Mouse (Mus musculus) heart, adult 8-10 months (tissue): ENCODE data around the gene Apobec3. TPM values are rescaled to one million over a fixed set of nuclear protein-coding genes. Genes with fewer than 3 reads are reported as not detected.

ENCODE experiments used
- DNase-seq: peaks from one replicate; pipeline ENCODE4 v3.0.0; 2022; ENCODE audit warnings: low spot score
- total RNA-seq, 4 experiments: library from RNA; stranded (reverse); gene quantifications; 2 replicates each; pipeline ENCODE4 v1.2.4; 2022

Gene Apobec3
- total RNA-seq: 1 to 10 TPM; 7.2 to 8.4 (median 8.0) TPM

GRCm38 (mm10) chr15:79891436-79892212 is at the start of gene Apobec3:
Gene Apobec3 (plus strand): TSS chr15:79891659.
- DNase-seq: peak; percentile 73

GRCm38 (mm10) chr15:79842985-79843384 is 48.5 kb upstream of the Apobec3 start:
- DNase-seq: no peak

GRCm38 (mm10) chr15:79845986-79846385 is 45.5 kb upstream of the Apobec3 start:
- no peak for DNase-seq

GRCm38 (mm10) chr15:79847100-79847499 is 44.4 kb upstream of the Apobec3 start:
- peak; percentile 30 for DNase-seq

- DNase-seq: no peak
Observed at GRCm38 (mm10) chr15:79850143-79850542, 41.3 kb upstream of the Apobec3 start.

DNA sequence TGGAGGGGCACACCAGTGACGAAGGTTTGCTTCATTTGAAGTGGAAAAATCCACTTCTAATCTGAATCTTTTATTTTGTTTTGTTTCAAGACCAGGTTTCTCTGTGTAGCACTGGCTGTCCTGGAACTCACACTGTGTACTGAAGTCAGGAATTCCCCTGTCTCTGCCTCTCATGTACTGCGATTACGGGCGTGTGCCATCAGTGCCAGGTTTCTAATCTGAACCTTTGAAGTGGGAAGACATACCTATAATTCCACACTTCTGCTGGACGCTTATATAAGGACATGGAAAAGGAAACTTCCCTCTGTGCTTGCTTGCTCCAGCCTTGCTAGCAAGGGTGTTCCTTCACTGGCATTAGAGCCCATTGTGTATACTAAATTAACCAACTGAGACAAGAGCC is 32.5 kb upstream of the Apobec3 start:
- no peak for DNase-seq

DNA sequence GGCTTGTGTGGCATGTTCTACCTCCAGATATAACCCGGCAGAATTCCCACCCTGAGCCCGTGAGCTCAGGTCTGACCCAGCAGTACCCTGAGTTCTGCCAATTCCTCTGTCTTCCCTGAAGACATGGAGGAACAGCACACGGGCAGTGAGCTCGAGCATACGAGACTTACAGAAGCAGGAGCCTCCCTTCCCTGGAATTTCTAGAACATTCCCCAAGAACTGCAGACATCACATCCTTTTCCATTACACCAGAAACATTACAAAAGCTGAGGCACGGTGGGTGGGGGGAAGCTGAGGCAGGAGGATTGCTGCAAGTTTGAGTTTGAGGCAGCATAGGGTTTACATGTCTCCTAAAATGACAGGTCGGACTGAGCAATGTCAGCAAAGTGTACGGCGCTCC is 31.6 kb upstream of the Apobec3 start:
- no peak for DNase-seq

DNA sequence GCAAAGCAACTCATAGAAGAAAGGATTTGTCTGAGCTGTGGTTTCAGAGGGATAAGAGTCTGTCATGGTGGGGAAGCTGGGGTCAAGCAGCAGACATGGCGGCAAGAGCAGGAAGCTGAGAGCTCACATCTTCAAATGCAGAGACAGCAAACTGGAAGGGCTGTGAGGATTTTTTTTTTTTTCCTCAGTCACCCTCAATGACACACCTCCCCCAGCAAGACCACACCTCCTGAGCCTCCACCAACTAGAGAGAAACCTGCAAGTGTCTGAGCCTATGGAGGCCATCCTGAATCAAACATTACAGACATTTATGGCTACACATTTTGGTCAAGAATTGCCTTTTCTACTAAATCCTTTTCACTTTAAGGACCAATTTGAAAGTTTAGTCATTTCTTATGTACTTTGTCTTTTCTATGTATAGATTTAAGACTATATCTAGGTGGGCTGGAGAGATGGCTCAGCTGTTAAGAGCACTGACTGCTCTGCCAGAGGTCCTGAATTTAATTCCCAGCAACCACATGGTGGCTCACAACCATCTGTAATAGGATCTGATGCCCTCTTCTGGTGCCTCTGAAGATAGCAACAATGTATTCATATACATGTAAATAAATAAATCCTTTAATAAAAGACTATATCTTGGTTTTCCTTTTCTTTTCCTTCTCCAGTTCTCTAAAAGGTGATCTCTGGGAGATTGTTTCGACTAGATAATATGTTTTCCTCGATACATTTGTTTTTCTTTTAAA is 24.0 kb upstream of the Apobec3 start:
- DNase-seq: no peak

GRCm38 (mm10) chr15:79873545-79873944 is 17.9 kb upstream of the Apobec3 start:
- DNase-seq: no peak

GRCm38 (mm10) chr15:79873995-79874394 is 17.5 kb upstream of the Apobec3 start:
- DNase-seq: no peak

DNA sequence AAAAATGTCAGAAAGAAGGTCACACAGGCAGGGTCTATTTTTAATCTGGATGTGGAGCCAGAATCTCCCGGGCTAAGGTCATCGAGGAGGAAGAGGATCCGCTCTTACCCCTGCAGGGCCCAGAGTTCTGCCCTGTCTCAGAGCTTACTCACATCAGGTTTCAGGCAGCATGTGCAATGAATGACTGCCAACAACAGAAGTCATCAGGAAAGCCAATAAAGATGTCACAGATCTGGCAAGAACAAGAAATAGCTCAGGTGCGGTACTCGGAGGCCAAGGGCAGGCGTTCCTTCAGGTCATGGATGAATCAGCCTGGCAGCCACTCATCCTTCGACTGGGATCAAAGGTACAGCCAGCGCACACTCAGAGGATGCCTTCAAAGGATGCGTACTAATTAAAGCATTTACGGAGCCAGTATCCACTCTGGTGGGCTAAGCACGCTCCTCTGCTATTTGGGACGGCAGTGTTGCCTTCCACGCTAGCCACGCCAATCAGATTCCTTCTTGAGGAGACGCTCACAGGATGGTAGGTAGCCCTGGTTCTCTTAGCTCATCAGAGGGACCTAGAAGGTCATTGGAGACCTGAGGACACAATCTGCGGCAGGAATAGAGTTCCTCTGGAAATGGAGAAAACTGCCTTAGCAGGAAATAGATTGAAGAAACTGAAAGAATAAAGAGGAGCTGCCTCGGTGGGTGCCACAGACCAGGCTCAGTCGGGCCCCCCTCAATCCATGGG is 16.0 kb upstream of the Apobec3 start:
- no peak for DNase-seq

DNA sequence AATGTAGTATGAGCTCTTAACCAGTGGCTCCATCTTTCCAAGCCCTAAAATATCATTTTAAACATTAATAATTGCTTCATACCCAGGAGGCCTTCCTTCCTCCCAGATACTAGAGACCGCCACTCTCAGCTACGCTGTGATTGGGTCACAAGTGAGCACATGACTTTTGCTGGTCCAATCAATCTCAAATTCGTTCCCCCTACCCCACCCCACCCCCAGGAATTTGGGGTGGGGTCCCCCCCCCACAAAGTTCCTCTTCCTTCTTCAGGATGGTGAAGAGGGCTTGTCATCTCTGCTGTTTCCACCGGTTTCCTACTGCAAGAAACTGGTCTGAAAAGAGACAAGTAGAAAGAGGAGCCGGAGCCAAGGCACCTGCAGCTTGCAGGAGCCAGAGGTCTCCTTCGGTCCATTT is 12.7 kb upstream of the Apobec3 start:
- no peak for DNase-seq

DNA sequence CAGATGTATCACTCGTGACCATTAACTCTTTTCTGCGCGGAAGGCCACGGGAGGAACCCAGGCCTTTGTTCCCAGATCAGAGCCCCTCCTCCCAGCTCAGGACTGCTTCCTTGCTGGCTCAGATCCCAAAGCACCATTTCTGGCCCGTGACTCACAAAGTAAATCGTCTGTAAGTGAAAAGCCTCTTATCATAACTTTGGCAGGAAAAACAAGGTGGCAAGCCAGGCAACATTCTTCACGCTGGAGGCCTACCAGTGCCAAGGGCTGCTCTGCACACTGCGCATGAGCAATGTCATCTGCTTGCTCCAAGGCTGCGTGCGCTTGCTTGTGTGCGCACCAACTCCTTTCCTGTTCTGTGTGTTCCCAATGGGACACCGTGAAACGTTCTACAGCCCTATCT is 12.1 kb upstream of the Apobec3 start:
- peak; percentile 94 for DNase-seq

GRCm38 (mm10) chr15:79880477-79880876 is 11.0 kb upstream of the Apobec3 start:
- no peak for DNase-seq

- no peak for DNase-seq
Observed at GRCm38 (mm10) chr15:79882623-79883267, 8.7 kb upstream of the Apobec3 start.

GRCm38 (mm10) chr15:79883352-79883822 is 8.1 kb upstream of the Apobec3 start:
- DNase-seq: peak; percentile 96

DNA sequence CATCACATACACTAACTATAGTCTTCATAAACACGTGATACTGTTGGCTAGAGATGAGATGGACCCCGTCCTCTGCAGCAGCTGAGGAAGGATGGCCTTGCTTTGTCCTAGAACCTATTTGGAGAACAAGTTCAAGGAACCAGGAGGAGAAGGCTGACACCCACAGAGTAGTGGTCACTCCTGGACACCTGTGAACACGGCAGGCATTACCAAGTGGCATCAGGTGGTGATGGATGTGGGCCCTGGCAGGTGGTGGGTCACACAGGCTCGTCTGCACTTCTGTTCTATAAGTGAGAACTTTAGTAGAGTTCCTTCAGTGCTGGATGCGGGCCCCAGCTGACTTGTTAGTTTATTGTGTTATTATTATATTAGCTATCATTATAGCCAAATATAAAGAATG is 6.6 kb upstream of the Apobec3 start:
- DNase-seq: no peak

DNA sequence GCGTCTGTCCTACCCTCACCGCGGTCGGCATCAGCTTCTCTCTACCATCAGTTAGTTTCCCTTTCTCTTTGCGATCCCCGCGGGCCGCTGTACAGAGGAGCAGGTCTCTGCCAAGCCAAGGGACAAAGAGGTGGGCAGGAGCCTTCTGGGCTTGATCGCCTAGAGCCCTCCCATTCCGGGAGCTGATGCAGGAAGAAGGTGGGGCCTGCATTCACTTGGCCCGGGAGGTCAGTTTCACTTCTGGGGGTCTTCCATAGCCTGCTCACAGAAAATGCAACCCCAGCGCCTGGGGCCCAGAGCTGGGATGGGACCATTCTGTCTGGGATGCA is 718 bp downstream of the Apobec3 start:
- DNase-seq: peak; percentile 89

DNA sequence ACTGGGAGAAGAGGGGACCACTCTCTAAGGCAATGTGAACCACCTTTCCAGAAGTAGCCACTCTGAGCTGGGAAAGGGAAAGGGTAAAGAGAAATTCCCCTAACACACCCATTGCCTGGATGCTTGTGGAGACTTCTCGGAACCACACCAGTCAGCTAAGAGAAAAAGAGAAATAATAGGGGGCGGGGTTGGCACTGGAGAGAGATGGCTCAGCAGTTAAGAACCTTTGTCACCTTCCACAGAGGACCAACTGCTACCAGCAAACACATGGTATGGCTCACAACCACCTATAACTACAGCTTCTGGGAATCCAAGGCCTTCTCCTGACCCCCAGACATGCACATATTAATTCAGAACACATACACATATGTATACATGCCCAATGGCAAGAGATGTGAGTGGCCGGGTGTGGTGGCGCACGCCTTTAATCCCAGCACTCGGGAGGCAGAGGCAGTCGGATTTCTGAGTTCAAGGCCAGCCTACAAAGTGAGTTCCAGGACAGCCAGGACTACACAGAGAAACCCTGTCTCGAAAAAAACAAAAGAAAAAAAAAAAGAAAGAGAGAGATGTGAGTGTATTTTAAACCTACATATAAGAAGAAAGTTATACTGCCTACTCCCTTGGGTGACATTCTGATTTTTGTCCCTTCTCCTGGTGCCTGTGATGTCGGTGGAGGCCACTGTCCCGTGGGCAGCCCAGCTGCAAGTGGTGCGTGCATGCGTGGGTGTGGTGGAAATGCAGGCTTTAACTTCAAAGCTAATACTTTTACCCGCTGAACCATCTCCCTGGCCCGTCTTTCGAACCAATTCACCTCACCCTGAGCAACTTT is 1.8 kb downstream of the Apobec3 start:
- DNase-seq: no peak

DNA sequence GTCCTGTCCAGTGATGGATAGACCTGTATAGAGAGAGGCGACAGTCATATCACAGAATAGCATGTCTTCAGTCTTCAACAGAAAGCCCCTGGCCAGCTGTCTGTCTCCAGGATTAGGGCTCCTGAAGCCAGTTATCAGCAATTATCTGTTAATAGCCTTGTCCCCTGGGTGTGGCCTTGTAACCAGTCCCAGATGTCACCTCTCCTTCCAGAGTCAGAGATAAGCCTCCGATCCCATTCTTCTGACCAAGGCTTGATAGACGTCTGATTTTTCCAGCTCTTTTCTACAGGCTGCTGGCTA is 2.3 kb downstream of the Apobec3 start:
- DNase-seq: no peak

GRCm38 (mm10) chr15:79894343-79894742 is 2.9 kb downstream of the Apobec3 start:
- DNase-seq: no peak
